Mouse (Mus musculus) inflammation-experienced regulatory T-cells, adult 16 weeks (primary cell): ENCODE measurements around the gene Olfr1219. TPM values are rescaled to one million over a fixed set of nuclear protein-coding genes. Genes with fewer than 3 reads are reported as not detected.

Experiments used
- polyA plus RNA-seq: library from polyadenylated mRNA; unstranded; fragments of 100-300 nt; shearing (Covaris generic); gene quantifications from one replicate; pipeline ENCODE4 v1.2.1, GENCODE M21; 2017

The Olfr1219 gene
- not detected for polyA plus RNA-seq

GRCm38 (mm10) chr2:89083413-89083812, at the start of gene Olfr1219:
Gene Olfr1219 (minus strand): TSS chr2:89083513.

GRCm38 (mm10) chr2:89132954-89133353, 49.6 kb upstream of the Olfr1219 start, which contains the start of gene Olfr1222:
Gene Olfr1222 (minus strand): TSS chr2:89133054.

GRCm38 (mm10) chr2:89117183-89117582, 33.9 kb upstream of the Olfr1219 start, which contains the start of gene Olfr1221:
Gene Olfr1221 (minus strand): TSS chr2:89117283.

DNA sequence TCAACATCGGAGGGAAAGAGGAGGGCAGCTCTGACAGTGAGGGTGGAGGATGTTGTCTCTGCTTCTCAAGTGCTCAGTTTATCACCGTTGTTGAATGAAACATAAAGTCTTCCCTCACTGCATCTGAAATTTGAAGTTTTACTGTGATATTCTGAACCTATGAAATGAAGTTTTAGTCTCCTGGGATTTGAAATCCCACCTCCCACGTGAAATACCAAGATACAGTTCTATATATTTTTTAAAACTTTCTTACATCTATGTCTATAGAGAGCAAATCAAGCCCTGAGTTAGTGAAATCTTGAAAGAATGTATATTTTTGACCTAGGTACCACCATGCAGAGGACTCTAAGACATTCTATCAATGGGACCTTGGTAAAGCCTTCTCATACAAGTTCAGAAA, 23.4 kb upstream of the Olfr1219 start, which contains the start of gene Olfr1220:
Gene Olfr1220 (minus strand): TSS at position 101 of the 400 bp plus-strand sequence.

GRCm38 (mm10) chr2:89061087-89061486, 22.2 kb downstream of the Olfr1219 start, which contains the start of gene Olfr1218:
Gene Olfr1218 (minus strand): TSS chr2:89061187.

DNA sequence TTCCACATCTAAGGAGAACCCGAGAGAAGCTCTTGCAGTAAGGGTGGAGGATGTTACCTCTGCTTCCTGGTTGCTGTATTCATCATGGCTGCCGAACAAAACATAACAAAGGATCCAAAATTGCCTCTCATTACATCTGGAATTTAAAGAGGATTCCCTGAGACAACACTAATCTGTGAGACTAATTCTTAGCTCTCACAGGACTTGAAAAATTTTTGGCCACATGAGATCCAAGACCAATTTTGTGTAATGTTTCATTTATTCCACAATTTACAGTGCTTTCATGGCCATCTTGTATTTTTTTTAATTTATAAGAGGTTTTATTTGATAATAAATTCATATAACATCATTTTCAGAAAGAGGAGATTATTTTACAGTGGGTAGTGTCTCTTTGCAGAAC, 51.3 kb downstream of the Olfr1219 start, which contains the start of gene Olfr1217:
Gene Olfr1217 (minus strand): TSS at position 101 of the 400 bp plus-strand sequence.

Other genes with a start within 250 kb of the Olfr1219 start
- gene Olfr1204, start 234.2 kb downstream of the Olfr1219 start, polyA plus RNA-seq: not detected
- not detected for gene Olfr1206, start 220.3 kb downstream of the Olfr1219 start, polyA plus RNA-seq
- gene Olfr1208, start 181.2 kb downstream of the Olfr1219 start, polyA plus RNA-seq: not detected
- gene Olfr1209, start 168.4 kb downstream of the Olfr1219 start, polyA plus RNA-seq: not detected
- gene Olfr1211, start 145.4 kb downstream of the Olfr1219 start, polyA plus RNA-seq: not detected
- not detected for gene Olfr1212, start 129.5 kb downstream of the Olfr1219 start, polyA plus RNA-seq
- gene Gm13762, start 103.2 kb downstream of the Olfr1219 start, polyA plus RNA-seq: not detected
- gene Olfr1214, start 90.9 kb downstream of the Olfr1219 start, polyA plus RNA-seq: not detected
- not detected for gene Olfr1215, start 76.5 kb downstream of the Olfr1219 start, polyA plus RNA-seq
- gene Olfr1216, start 65.2 kb downstream of the Olfr1219 start, polyA plus RNA-seq: not detected
- not detected for gene Olfr1217, start 51.4 kb downstream of the Olfr1219 start, polyA plus RNA-seq
- gene Olfr1218, start 22.3 kb downstream of the Olfr1219 start, polyA plus RNA-seq: not detected
- not detected for gene Olfr1220, start 23.3 kb upstream of the Olfr1219 start, polyA plus RNA-seq
- not detected for gene Olfr1221, start 33.8 kb upstream of the Olfr1219 start, polyA plus RNA-seq
- not detected for gene Olfr1222, start 49.5 kb upstream of the Olfr1219 start, polyA plus RNA-seq
- not detected for gene Olfr1223, start 68.0 kb upstream of the Olfr1219 start, polyA plus RNA-seq
- not detected for gene Olfr1224-ps1, start 80.6 kb upstream of the Olfr1219 start, polyA plus RNA-seq
- gene Olfr1225, start 91.2 kb upstream of the Olfr1219 start, polyA plus RNA-seq: not detected
- not detected for gene Olfr1226, start 116.5 kb upstream of the Olfr1219 start, polyA plus RNA-seq
- not detected for gene Olfr1228, start 170.5 kb upstream of the Olfr1219 start, polyA plus RNA-seq
- gene Olfr1229, start 204.5 kb upstream of the Olfr1219 start, polyA plus RNA-seq: not detected
- not detected for gene Olfr1230, start 213.8 kb upstream of the Olfr1219 start, polyA plus RNA-seq
- not detected for gene Olfr1231, start 223.6 kb upstream of the Olfr1219 start, polyA plus RNA-seq
- not detected for gene Olfr1232, start 246.2 kb upstream of the Olfr1219 start, polyA plus RNA-seq